Mouse (Mus musculus) layer of hippocampus, adult 9-10 months (tissue): ENCODE data around the gene Atp11a.

Experiments used
- DNase-seq: peaks from one replicate; pipeline ENCODE4 v3.0.0; 2022; ENCODE audit warnings: low spot score

Atp11a gene

DNA sequence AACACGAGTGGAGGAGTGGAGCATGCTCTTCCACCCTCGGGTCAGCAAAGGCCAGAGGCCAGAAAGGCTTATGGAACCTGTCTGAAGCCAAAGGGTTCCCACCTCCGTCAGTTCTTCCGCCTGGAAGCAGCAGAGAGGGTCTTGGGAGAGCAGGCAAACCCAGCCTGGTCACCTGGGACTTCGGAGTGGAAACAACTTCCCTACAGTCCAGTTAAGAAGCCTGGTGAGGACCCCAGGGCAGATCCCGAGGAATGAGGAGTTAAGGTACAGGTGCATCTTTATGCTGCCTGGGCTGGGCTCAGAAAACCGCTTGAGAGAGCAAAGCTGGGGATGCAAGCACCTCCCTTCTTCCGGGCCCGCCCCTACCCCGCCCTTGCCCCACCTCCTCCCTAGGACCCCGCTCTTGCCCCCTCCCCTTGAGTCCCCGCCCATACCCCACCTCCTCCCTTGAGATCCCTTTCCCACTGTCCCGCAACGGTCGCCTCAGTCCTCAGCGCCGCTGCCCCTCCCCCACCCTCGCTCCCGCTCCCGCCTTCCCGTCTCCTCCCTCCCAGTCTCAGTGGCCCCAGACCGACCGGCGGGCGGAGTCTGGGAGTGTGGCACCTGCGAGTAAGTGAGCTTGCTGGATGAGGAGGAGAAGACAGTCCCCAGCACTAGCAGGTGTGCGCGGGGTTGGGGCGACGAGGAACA lies 116.7 kb downstream of the Atp11a start, which contains the start of gene Mcf2l:
Gene Mcf2l (plus strand): TSS at position 450 of the 690 bp plus-strand sequence.
- no peak for DNase-seq

DNA sequence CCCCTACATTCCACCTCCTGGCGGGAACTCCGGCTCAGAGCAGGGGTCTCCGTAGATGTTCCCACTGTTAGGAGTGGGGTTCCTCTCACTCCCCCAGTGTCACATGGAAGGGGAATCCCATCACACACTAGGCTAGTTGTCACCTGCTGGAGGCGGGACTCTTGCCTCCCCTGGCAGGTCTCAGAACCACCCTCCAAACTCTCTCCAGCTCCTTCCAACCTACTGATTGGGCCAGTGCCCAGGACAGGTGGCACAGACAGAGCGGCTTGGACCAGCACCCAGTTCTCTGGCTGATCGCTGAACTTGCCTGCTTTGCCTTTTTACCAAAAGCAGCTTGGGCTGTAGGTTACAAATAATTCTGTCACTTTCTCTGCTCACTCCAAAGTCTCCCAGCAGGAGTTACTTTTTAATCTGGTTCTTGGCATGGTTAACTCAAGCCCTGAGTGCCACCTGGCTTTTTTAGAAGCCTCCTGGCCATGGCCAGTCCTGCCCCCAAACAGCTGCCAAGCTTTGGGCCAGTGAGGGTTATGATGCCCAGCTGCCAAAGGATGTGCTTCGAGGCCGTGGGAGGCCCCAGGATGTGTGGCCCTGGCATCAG lies 117.5 kb downstream of the Atp11a start:
- DNase-seq: no peak

DNA sequence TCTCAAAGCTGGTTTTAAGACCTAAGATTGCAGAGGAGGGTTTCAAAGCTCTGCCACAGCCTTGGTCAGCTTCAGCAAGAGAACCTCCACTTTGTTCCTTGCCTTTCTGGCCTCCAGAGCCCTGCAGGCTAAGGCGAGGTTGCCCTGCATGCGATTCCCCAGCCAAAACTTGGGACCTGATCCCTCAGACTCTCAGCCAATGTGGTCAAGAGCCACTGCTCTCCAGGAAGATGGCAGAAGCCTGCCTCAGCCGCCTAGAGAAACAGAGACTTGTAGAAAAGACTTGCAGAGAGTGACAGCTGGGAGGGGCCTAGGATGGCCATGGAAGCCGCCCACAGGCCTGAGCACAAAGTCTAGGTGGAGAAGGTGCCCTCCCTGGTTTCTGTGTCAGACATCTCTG lies 118.2 kb downstream of the Atp11a start:
- no peak for DNase-seq

DNA sequence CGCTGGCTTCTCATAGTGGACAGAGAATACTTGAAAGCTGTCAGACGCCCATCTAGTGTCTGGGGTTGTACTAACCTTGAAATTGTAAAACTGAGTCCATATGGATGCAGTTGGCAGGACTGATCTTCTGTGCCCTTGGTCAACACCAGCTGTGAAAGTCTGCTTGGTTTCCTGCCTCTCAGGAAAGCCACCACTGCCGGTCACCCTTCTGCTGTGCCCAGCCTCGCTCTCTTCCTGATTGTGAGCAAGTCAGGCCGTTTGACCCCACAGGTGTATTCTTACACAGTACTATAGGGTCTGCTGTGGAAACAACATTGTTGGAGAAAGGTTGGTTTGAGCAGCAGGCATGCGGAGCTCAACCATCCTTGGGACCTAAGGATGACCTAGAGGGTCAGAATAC lies 120.3 kb downstream of the Atp11a start:
- DNase-seq: no peak

- no peak for DNase-seq
Measured at GRCm38 (mm10) chr8:12880163-12880562, 123.3 kb downstream of the Atp11a start.

DNA sequence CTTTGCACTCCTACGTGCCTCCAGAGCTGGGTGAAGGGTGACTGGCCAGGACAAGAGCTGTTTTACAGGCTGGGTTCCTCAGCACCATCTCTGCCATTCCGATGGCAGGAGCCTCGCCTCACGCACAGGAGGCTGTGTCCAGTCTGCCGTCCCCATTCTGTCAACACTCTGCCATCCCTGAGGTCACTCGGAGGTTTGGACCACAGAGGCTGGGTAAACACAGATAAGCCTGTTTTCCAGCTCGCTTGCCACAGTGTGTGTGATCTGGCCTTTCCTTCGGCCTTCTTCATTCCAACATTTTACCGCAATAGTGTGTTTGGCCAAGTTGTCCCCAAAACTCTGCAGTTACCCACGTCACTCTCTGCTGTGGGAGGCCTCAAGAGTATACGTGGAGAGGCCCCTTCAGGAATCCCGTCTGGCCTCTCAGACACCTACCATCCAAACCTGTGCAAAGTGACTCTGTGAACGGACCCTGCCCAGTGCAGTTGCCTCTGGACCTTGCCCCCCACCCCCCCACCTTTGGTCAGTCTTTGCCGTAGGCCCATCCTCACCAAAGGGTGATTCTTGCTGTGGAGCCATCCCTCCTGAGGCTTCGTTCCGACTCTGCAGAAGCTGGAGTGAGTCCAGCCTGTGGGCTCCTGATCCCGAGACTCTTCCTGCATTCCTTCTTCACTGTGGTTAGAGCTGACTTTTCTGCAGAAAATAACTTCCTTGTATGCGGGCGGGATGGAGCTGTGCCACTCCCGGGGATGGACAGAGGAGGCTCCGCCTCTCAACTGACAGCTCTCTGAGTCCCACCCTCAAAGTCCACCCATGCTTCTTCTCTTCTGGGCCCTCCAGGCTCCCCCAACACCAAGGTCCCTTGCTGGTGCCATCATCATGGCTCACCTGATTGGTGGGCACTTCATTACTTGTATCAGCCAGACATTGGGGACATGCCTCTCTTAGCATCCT lies 126.5 kb downstream of the Atp11a start:
- DNase-seq: no peak

- no peak for DNase-seq
Measured at GRCm38 (mm10) chr8:12887772-12888435, 131.1 kb downstream of the Atp11a start.

- DNase-seq: no peak
Measured at GRCm38 (mm10) chr8:12889046-12889598, 132.3 kb downstream of the Atp11a start.

DNA sequence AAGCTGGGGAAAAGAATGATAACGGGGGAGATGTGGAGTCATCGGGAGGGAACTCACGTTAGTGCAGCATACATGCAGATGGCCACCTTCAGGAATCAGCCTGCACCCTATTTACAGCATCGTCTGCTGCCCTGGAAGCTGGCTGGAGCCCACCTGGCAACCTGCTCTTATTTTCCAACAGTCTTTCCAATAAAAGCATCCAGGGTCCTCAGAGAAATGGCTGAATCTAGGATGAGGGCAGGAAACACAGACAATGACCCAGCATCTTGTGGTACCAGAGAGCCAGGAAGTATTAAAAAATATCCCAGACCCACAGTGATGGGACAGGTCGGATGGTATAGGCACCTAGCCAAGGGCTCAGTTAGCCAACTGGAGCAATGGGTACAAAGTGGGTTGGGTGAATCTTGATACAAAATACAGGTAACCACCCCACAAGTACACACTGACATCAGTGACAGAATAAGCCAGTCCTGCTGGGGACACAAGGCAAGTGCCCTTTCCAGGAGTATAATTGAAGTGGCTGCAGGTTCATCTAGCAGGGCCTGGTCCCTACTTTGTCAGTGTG lies 136.2 kb downstream of the Atp11a start:
- no peak for DNase-seq

DNA sequence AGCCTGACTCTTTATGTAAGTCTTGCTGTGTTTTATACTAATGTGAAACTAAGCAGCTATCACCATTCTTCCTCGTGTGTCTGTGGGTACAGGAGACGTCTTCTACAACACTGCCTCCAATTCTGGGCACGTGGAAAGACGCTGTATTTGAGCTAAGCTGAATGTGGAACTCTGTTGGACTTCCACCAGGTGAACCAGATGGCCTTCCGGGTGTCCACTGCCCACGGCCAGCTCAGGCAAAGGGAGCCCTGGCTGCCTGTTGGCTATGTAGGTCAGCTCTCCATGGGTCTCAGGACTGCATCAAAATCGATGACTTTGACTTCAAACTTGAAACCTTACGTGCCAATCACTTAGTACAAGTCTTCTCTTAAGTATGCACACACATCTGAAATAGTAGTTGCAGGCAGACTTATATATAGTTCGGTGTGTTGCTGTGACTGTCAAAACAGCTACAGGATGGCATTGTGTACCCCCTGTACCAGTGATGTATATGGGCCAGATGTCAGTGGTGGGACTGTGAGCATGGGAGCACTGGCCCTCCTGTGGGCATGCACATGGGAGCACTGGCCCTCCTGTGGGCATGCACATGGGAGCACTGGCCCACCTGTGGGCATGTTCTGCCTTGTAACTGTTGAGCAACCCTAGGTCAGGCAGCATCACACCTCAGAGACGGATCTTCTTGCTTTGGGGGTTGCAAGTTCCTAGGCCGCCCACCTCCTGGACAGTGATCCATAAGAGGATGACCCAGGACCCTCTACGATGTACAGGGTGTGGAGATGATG lies 137.2 kb downstream of the Atp11a start:
- DNase-seq: no peak

DNA sequence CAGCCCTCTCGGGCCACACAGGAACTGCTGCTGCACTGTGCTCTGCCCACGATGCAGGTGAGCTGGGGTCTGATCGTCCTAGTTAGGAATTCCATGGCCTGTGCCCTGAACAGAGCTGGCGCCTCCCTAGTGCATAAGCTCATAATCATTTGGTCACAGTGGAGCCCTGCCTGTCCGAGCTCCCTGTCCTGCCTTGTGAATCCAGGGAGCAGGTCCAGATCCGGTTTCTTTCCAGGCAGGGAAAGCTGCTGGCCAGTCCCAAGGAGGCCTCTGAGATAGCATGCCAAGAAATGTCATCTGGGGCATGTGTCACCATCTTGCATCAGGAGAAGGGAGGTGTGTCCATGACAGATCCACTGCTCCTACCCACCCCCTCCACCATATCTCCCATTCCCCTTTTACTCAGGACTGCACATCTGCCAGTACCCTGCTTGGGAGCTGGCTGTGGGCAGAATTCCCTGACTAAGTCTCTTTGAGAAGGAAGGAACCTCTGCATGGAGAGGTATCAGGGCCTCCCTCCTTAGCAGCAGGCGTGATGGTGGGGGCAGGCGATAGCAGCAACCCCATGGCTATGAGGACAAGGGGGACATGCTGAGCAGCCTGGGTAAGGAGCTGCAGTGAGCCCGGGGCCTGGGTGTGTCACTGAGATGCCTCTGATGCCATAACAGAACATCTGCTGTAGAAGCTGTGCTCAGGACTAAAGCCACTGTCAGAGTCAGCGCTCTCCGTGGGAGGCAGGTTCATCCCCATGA lies 138.1 kb downstream of the Atp11a start:
- no peak for DNase-seq

- DNase-seq: no peak
Measured at GRCm38 (mm10) chr8:12895535-12896150, 138.8 kb downstream of the Atp11a start.

- no peak for DNase-seq
Measured at GRCm38 (mm10) chr8:12896494-12897373, 139.9 kb downstream of the Atp11a start.

DNA sequence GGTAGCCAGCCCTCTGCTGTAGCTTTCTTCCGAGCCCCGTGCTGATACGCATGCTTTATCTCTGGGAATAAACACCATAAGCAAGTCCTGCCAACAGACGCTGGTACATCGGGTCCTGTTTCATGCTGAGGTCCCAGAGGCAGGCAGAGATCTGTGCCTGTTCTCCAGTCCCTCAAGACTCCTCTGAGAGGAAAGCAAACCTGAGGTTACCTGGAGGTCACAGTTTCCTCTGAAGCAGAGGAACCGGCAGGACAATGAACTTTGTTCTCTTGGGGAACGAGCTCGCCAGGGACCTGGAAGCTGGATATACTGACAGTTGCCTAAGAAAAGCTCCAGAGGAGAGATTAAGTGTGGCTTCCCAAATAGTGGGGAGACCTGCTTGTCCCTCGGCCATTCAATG lies 141.0 kb downstream of the Atp11a start:
- no peak for DNase-seq

DNA sequence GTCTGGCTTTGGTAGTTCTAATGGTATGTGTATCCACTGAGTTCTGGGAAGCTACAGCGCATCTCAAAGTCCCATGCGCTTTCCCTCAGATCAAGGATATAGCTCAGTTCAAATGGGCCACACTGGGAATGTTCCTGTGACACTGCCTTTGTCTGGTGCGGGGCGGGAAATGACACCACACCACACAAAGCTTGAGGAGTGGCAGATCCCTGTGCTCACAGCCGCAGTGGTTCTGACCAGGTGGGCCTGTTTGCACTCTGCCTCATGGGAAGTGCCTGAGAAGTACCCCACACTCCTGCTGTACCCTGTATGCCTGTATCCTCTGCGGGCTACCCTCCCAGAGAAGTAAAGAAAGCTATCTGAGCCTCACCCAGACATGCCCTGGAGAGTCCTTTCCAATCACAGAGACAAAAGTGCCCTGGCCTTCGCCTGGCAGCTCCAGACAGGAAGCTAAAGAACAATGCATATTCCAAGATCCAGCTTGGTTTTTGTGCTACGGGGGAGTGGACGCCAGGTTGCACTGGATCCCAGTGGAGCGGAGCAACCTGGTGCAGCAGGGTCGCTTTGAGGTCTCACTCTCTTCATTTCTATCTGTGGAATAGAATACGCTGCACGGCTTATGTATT lies 147.1 kb downstream of the Atp11a start:
- no peak for DNase-seq

DNA sequence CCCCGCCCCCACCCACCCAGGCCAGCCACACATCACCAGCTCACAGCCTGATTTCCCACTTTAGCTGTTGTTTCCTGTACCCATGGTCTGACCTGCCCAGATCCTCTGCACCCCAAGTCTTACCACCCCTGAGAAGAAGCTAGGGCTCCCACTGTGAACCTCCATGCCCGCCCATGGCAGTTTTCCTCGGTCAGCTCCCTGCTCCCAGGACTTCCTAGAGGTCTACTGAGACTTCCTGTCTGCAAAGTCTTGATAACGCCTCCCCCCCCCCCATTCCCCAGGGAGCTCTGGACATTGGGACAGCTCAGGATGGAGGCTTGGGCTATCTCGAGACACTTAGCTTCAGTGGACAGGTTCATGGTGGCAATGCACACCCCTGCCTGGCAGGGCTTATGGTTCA lies 148.3 kb downstream of the Atp11a start:
- DNase-seq: no peak

DNA sequence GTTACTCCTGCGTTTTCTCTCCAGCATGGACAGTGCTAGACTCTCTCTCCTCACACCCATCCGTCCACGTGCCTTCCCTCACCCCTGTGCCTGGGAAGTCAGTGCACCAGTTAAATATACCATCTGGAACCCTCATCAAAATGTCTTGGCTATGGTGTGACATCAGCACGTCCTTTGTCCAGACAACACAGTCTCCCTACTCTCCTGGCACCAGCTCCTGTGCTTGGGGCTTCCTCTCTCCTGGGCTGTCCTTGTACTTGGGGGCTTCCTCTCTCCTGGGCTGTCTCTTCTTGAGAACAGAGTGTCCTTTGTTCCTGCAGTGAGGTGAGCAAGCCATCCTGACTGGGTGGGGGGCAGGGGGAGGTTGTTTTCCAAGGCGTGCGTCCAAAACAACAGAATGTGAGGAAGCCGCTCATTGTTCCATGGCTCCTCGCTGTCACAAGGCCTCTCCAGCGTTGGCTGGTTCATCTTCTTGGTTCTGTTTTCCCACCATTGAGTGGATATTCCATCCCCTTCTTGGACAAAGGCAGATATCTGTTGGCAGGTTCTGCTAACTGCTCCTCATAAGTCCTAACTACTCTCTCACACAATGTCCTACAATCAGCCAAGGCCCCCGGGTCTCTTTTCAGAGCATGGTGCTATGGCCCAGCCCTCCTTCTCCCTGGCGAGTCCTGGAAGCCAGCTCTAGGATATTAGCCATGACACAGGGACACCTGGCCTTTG lies 148.9 kb downstream of the Atp11a start:
- no peak for DNase-seq
